Mouse (Mus musculus): ENCODE results near the gene Mrgpre. TPM values are rescaled to one million over a fixed set of nuclear protein-coding genes. Genes with fewer than 3 reads are reported as not detected.

Gene Mrgpre
- polyA plus RNA-seq, 1 experiment from 2014 or later, result 0.59 TPM

DNA sequence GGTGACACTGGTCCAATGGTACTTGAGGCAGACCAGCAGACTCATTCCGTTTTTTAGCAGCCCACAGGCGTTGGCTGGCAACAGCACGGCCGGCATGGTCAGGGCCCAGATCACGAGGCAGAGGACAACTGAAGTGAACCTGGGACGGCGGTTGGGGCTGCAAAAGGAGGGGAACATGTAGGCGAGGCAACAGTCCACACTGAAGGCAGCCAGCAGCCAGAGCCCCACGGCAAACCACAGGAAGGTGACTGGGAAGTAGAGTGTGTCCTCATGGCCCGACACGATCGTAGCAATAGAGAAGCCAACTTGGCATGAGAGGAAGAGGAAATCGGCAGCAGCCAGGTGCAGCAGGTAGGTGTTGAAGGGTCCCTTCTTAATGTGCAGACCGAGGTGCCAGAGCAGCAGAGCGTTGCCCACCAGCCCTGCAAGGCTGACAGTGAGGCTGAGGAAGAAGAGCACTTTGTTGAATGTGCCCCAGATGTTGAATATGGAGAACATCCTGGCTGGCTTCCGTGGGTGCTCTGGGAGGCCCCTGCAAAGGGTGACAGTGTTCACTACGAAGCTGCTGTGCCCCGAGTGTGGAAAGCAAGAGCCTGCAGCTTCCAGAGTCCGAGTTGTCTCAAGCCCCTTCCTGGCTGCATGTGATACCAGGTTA, 19.3 kb downstream of the Mrgpre start:
- peaks cover 27% of the 10 kb centered on the region for H3K27me3 ChIP-seq (replicated peaks; ENCODE audit: control insufficient read depth, insufficient read depth, low read length)
- H3K9me3 ChIP-seq (ENCODE audit: control insufficient read depth, low read length), result no peaks in the 10 kb centered on the region
- no peak overlapping the region for H3K27ac ChIP-seq (ENCODE audit: low read depth, low read length)
- H3K4me2 ChIP-seq, result no peak overlapping the region
- no peak overlapping the region for H3K9ac ChIP-seq (ENCODE audit: low read depth, low read length)
- no peak overlapping the region for H3K4me3 ChIP-seq (ENCODE audit: low read depth, low read length)
- no peaks in the 10 kb centered on the region for H3K36me3 ChIP-seq (ENCODE audit: control insufficient read depth, insufficient read depth, low read length)
- DNase-seq (ENCODE audit: low spot score), result no peak
- H3K4me1 ChIP-seq (replicated peaks; ENCODE audit: control insufficient read depth, insufficient read depth, low read length), result no peaks in the 10 kb centered on the region
- ATAC-seq (replicated peaks; ENCODE audit: low FRiP score), result no peak
- WGBS, result 64% methylated on average over 19 of the region's 19 CpGs

DNA sequence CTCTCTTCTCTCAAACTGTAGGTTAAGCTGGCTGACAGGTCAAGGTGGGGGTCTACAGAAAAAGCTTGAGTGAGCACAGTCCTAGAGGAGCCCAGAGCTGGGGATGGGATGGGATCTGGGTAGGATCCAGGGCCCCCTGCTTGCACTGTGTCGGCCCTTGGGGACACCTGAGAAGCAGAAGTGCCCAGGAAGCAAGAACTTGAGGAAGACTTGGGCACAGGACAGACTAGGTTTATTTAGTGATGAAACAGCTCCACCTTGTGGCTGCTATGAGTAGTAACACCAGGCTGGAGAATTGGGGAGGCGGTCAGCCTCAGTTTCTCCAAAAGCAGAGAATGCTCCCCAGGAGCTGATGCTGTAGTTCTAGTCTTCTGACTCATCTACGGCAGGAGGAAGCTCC, 20.5 kb downstream of the Mrgpre start:
- H3K36me3 ChIP-seq (ENCODE audit: control insufficient read depth, insufficient read depth, low read length), result no peaks in the 10 kb centered on the region
- H3K9me3 ChIP-seq (ENCODE audit: control insufficient read depth, low read length), result no peaks in the 10 kb centered on the region
- H3K4me3 ChIP-seq (ENCODE audit: low read depth, low read length), result no peak overlapping the region
- H3K4me1 ChIP-seq (replicated peaks; ENCODE audit: control insufficient read depth, insufficient read depth, low read length), result no peaks in the 10 kb centered on the region
- no peak overlapping the region for H3K27ac ChIP-seq (ENCODE audit: low read depth, low read length)
- peaks cover 27% of the 10 kb centered on the region for H3K27me3 ChIP-seq (replicated peaks; ENCODE audit: control insufficient read depth, insufficient read depth, low read length)
- ATAC-seq (replicated peaks; ENCODE audit: low FRiP score) (no peak), DNase-seq (ENCODE audit: low spot score) (no peak)
- 10% methylated on average over 3 of the region's 3 CpGs for WGBS
- H3K9ac ChIP-seq (ENCODE audit: low read depth, low read length), result no peak overlapping the region
- no peak overlapping the region for H3K4me2 ChIP-seq

DNA sequence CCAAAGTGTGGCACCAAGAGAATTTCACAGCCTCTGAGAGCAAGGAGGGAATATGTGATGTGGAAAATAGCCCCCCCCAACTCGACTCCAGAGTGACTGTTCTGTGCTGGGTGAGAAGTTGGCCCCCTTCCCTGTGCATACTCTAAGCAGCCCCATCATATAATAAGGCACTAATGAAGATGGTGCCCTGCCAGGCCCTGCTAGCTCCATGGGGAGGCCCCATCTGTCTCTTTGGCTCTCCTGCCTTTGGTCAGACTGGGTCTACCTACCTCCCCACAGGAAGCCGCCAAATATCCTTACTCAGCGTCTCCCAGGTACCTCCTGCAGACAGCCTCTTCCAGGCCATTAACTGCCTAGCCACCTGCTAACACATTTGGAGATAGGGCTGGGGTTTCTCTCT, 25.3 kb downstream of the Mrgpre start:
- WGBS, result 53% methylated on average over 3 of the region's 3 CpGs
- no peak overlapping the region for H3K9ac ChIP-seq (ENCODE audit: low read depth, low read length)
- no peak overlapping the region for H3K4me2 ChIP-seq
- ATAC-seq (replicated peaks; ENCODE audit: low FRiP score) (no peak), DNase-seq (ENCODE audit: low spot score) (no peak)
- H3K9me3 ChIP-seq (ENCODE audit: control insufficient read depth, low read length), result no peaks in the 10 kb centered on the region
- peaks cover 25% of the 10 kb centered on the region for H3K27me3 ChIP-seq (replicated peaks; ENCODE audit: control insufficient read depth, insufficient read depth, low read length)
- no peaks in the 10 kb centered on the region; the same call in 1 of the 2 replicates for H3K4me1 ChIP-seq (replicated peaks; ENCODE audit: control insufficient read depth, insufficient read depth, low read length)
- H3K36me3 ChIP-seq (ENCODE audit: control insufficient read depth, insufficient read depth, low read length), result no peaks in the 10 kb centered on the region
- no peak overlapping the region for H3K4me3 ChIP-seq (ENCODE audit: low read depth, low read length)
- no peak overlapping the region for H3K27ac ChIP-seq (ENCODE audit: low read depth, low read length)

DNA sequence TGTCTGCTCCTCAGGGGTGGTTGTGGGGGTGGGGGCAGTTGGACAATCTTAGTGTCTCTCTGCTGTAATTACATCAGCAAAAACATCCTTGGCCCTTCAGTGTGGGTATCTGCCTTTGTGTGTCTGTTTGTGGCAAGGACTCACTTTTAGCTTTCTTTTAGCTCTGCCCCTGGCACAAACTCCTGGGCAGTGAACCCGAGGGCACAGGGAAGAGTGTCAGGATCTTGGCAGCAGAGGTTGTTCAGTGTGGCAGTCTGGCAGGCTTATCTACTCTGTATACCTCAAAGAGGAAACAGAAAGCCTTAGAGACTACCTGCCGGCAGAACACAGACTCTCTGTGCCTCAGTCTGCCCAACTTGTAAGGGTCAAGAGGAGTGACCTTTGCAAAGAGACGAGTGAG, 26.6 kb downstream of the Mrgpre start:
- Histone ChIP-seq H3K4me3 (ENCODE audit: low read depth, low read length) (no peak overlapping the region), H3K27ac (ENCODE audit: low read depth, low read length) (no peak overlapping the region), H3K4me1 (replicated peaks; ENCODE audit: control insufficient read depth, insufficient read depth, low read length) (no peaks in the 10 kb centered on the region; the same call in 1 of the 2 replicates), H3K9me3 (ENCODE audit: control insufficient read depth, low read length) (no peaks in the 10 kb centered on the region), H3K4me2 (no peak overlapping the region), H3K27me3 (replicated peaks; ENCODE audit: control insufficient read depth, insufficient read depth, low read length) (peaks cover 24% of the 10 kb centered on the region), H3K36me3 (ENCODE audit: control insufficient read depth, insufficient read depth, low read length) (no peaks in the 10 kb centered on the region), H3K9ac (ENCODE audit: low read depth, low read length) (no peak overlapping the region)
- 62% methylated on average over 3 of the region's 3 CpGs for WGBS
- no peak for ATAC-seq (replicated peaks; ENCODE audit: low FRiP score)
- no peak for DNase-seq (ENCODE audit: low spot score)

DNA sequence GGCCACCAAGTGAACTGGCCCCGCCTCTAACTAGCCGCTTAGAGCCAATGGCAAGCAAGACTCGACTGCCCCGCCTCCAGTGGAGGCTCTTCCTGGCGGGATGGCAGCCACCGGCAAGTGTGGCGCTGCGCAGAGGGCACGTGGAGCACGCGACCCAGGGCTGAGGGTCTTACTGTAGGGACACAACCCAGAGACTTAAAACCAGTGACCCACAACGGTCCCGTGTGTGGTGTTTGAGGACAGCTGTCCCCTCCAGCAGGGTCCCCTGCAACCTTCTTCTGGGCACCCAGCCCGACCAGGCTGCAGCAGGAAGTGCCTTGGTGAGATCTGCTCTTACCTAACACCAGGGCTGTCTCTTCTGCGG, 27.3 kb downstream of the Mrgpre start:
- Histone ChIP-seq H3K36me3 (ENCODE audit: control insufficient read depth, insufficient read depth, low read length) (no peaks in the 10 kb centered on the region), H3K4me3 (ENCODE audit: low read depth, low read length) (peak overlapping the region; percentile 33), H3K4me2 (peak overlapping the region; percentile 70), H3K9ac (ENCODE audit: low read depth, low read length) (no peak overlapping the region), H3K9me3 (ENCODE audit: control insufficient read depth, low read length) (no peaks in the 10 kb centered on the region), H3K27ac (ENCODE audit: low read depth, low read length) (no peak overlapping the region), H3K27me3 (replicated peaks; ENCODE audit: control insufficient read depth, insufficient read depth, low read length) (peaks cover 24% of the 10 kb centered on the region), H3K4me1 (replicated peaks; ENCODE audit: control insufficient read depth, insufficient read depth, low read length) (no peaks in the 10 kb centered on the region; the same call in 1 of the 2 replicates)
- DNase-seq (ENCODE audit: low spot score) (peak; percentile 65), ATAC-seq (replicated peaks; ENCODE audit: low FRiP score) (peak; percentile 80)
- 4% methylated on average over 15 of the region's 15 CpGs for WGBS

DNA sequence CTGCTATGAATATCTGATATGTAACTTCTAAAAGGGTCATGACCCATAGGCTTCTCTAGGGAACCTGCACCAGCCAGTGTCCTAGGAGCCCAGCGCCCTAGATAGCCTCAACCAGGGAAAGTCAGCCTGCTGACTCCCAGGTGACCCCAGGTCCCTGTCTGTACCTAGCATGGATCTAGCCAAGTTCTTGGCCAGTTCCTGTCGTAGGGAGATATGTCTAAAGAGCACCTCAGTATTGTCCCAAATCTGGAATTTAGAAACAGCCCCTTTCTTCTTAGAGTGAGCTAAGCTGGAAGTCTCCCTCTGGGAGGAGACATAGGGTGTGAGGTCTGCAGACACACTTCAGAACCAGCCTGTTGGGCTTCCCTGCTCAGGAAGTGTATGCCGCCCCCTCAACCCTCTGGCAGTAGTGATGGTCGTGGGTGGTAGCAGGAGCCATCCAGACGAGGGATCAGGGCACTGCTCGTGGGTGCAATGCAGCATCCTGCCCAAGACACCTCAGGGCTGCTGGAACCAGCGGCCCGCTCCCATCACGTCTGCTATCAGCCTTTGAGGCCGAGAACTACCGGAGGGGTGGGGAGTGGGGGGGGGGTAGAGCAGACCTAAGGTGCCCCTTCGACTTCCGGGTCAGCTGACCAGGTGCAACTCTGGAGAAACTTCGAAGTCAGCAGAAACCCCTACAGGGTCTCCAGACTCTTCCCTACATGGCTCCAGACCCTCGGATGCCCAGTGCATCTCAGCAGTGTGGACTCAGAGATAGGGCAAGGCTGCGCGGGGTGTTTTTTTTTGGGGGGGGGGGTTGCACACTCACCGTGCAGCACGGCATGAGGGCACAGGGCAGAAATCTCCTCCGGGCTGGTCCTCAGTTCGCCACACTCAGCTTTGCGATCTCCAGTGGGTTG, 27.9 kb downstream of the Mrgpre start, which contains the start of gene Osbpl5:
Gene Osbpl5 (minus strand): TSS at position 861 of the 902 bp plus-strand sequence.
- no peaks in the 10 kb centered on the region; the same call in 1 of the 2 replicates for H3K4me1 ChIP-seq (replicated peaks; ENCODE audit: control insufficient read depth, insufficient read depth, low read length)
- H3K4me2 ChIP-seq, result peak within 1 kb of the TSS; percentile 70
- H3K9ac ChIP-seq (ENCODE audit: low read depth, low read length), result no peak within 1 kb of the TSS
- peak within 1 kb of the TSS; percentile 33 for H3K4me3 ChIP-seq (ENCODE audit: low read depth, low read length)
- ATAC-seq (replicated peaks; ENCODE audit: low FRiP score), result 0 out of 2 replicates have a peak, but pooled peaks have one; percentile 7
- H3K27me3 ChIP-seq (replicated peaks; ENCODE audit: control insufficient read depth, insufficient read depth, low read length), result peaks cover 24% of the 10 kb centered on the region
- no peaks in the 10 kb centered on the region for H3K9me3 ChIP-seq (ENCODE audit: control insufficient read depth, low read length)
- DNase-seq (ENCODE audit: low spot score), result no peak
- WGBS, result 24% methylated on average over 22 of the region's 22 CpGs
- H3K27ac ChIP-seq (ENCODE audit: low read depth, low read length), result no peak within 1 kb of the TSS
- no peaks in the 10 kb centered on the region for H3K36me3 ChIP-seq (ENCODE audit: control insufficient read depth, insufficient read depth, low read length)

DNA sequence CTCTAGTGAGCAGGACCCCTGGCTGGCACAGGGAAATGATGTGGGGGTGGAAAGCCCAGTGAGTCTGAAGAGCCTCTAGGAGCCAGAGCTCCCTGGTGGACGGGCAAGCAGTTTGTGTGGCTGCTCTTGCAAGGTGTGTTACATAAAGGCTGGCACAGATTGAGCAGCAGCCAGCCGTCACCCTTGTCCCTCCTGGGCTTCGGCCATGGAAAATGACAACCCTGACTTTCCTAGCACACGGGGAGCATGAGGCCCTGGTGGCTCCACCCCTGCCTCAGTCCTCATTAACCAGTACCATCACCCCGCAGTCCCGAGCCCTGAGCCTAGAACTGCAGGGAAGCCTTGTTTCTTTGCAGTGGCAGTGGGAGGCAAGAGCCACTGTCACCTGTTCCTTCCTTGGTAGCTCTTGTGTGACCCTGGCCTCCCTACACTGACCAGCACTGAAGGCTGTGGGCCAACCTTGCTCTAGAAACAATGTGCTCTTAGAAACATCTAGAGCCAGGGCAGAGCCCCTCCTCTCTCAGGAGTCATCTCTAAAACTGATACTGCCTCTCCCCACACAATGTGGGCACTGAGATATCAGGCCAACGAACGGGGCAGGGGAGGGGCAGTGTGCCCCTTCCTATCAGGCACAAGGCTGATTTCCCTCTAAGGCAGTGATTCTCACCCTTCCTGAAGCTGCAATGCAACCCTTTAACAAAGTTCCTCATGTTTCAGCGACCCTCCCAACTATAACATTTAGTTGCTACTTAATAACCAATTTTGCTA, 28.8 kb downstream of the Mrgpre start:
- no peaks in the 10 kb centered on the region; the same call in 1 of the 2 replicates for H3K4me1 ChIP-seq (replicated peaks; ENCODE audit: control insufficient read depth, insufficient read depth, low read length)
- H3K9me3 ChIP-seq (ENCODE audit: control insufficient read depth, low read length), result no peaks in the 10 kb centered on the region
- no peak overlapping the region; the same call in 1 of the 2 replicates for H3K4me2 ChIP-seq
- no peak overlapping the region for H3K9ac ChIP-seq (ENCODE audit: low read depth, low read length)
- ATAC-seq (replicated peaks; ENCODE audit: low FRiP score) (0 out of 2 replicates have a peak, but pooled peaks have one; percentile 24), DNase-seq (ENCODE audit: low spot score) (no peak)
- H3K27me3 ChIP-seq (replicated peaks; ENCODE audit: control insufficient read depth, insufficient read depth, low read length), result peaks cover 24% of the 10 kb centered on the region
- no peak overlapping the region for H3K27ac ChIP-seq (ENCODE audit: low read depth, low read length)
- no peak overlapping the region for H3K4me3 ChIP-seq (ENCODE audit: low read depth, low read length)
- no peaks in the 10 kb centered on the region for H3K36me3 ChIP-seq (ENCODE audit: control insufficient read depth, insufficient read depth, low read length)
- WGBS, result 52% methylated on average over 9 of the region's 9 CpGs

DNA sequence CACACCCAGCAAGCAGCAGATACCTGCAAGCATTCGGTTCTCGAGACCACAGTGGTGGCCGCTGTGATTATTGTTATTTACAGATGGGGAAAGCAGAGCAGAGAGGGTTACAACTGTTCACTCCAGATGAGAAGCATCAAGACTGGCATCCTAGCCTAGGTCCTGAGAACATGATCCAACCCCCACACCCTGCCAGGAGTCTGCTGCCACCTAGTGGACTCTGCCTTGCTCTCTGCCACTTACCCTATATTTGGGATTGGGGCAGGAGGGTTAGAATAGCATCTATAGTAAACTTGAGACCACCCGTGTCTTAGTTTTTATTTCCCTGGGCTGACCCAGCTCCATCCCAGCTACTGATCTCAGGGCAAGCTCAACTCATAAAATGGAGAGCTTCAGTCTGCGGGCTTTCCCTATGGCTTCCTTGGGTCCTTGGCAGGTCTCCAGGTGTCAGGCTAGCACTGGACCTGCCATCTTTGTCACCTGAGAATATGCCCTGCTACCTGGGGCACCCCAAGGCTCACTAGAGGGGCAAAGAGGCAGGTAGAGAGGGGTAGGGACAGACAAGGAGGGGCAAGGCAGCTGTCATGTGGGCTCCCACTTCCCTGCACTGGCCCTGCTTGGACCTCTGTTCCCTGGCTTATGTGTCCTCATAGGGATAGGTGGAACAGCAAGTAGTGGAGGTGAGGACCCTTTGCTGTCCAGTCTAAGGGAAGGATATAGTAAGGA, 30.1 kb downstream of the Mrgpre start:
- H3K36me3 ChIP-seq (ENCODE audit: control insufficient read depth, insufficient read depth, low read length), result no peaks in the 10 kb centered on the region
- H3K27me3 ChIP-seq (replicated peaks; ENCODE audit: control insufficient read depth, insufficient read depth, low read length), result peaks cover 24% of the 10 kb centered on the region
- H3K4me3 ChIP-seq (ENCODE audit: low read depth, low read length), result no peak overlapping the region
- H3K4me2 ChIP-seq, result no peak overlapping the region
- ATAC-seq (replicated peaks; ENCODE audit: low FRiP score) (no peak), DNase-seq (ENCODE audit: low spot score) (no peak)
- no peaks in the 10 kb centered on the region for H3K9me3 ChIP-seq (ENCODE audit: control insufficient read depth, low read length)
- no peaks in the 10 kb centered on the region; the same call in 1 of the 2 replicates for H3K4me1 ChIP-seq (replicated peaks; ENCODE audit: control insufficient read depth, insufficient read depth, low read length)
- H3K9ac ChIP-seq (ENCODE audit: low read depth, low read length), result no peak overlapping the region
- WGBS, result 42% methylated on average over 5 of the region's 5 CpGs
- H3K27ac ChIP-seq (ENCODE audit: low read depth, low read length), result no peak overlapping the region

Measured in liver, embryonic 11.5 days (tissue).